Mouse (Mus musculus): ENCODE measurements around the gene Atp5mpl. TPM values are rescaled to one million over a fixed set of nuclear protein-coding genes. Genes with fewer than 3 reads are reported as not detected.

The Atp5mpl gene
- total and polyA plus RNA-seq, 3 experiments = 224 to 1,158 (median 461) TPM

GRCm38 (mm10) chr12:111980887-111981367, 14.2 kb upstream of the Atp5mpl start, which contains the start of gene Rd3l:
Rd3l (minus strand) TSS chr12:111981317.
- H3K9me3 ChIP-seq (replicated peaks; ENCODE audit: insufficient read depth, low read length) = no peaks in the 10 kb centered on the region; the same call in 1 of the 2 replicates
- peaks cover 0 to 4% of the 10 kb centered on the region in 2 experiments; a peak in 1 of 4 replicates for H3K4me1 ChIP-seq (ENCODE audit: control insufficient read depth in 1 of 2, insufficient read depth in 2 of 2, low read length in 2 of 2)
- H3K27me3 ChIP-seq (ENCODE audit: control insufficient read depth in 1 of 2, insufficient read depth in 2 of 2, low read length in 2 of 2) = no peaks in the 10 kb centered on the region
- H3K4me3 ChIP-seq (ENCODE audit: control insufficient read depth in 1 of 2, insufficient read depth in 1 of 2, low read depth in 2 of 2, low read length in 2 of 2) = no peak within 1 kb of the TSS
- no peak within 1 kb of the TSS for H3K9ac ChIP-seq (ENCODE audit: control insufficient read depth, low read depth, low read length, poor library complexity, severe bottlenecking)
- DNase-seq (ENCODE audit: low read depth, low spot score) = no peak
- H3K36me3 ChIP-seq (ENCODE audit: control insufficient read depth in 1 of 2, insufficient read depth in 2 of 2, low read length in 2 of 2) = peaks cover 0 to 4% of the 10 kb centered on the region in 2 experiments; a peak in 1 of 4 replicates
- H3K79me2 ChIP-seq (ENCODE audit: control insufficient read depth, insufficient read depth, low read length, poor library complexity) = peaks cover 36% of the 10 kb centered on the region
- no peak within 1 kb of the TSS for H3K27ac ChIP-seq (ENCODE audit: control insufficient read depth, low read depth, low read length)
- TF ChIP-seq GATA1 (IDR thresholded peaks at IDR 0.05; ENCODE audit: low read depth, low read length) (no peak), ZMIZ1 (IDR thresholded peaks at IDR 0.05; ENCODE audit: low read depth, low read length) (no peak), TBP (IDR thresholded peaks at IDR 0.05; ENCODE audit: low read depth, low read length) (no peak), ZKSCAN1 (IDR thresholded peaks at IDR 0.05; ENCODE audit: low read depth, low read length) (no peak), MYC (IDR thresholded peaks at IDR 0.05; ENCODE audit: low read depth, low read length) (no peak), POLR2A (IDR thresholded peaks at IDR 0.05; ENCODE audit: control insufficient read depth in 1 of 2, insufficient read depth in 1 of 2, low read depth in 1 of 2, low read length in 2 of 2, poor library complexity in 1 of 2) (no peak), CTCF (IDR thresholded peaks at IDR 0.05 in 2 of 3, conservative IDR thresholded peaks at IDR 0.05 in 1 of 3; ENCODE audit: control insufficient read depth in 1 of 3, insufficient read depth in 1 of 3, low read depth in 2 of 3, low read length in 3 of 3, poor library complexity in 1 of 3, severe bottlenecking in 1 of 3) (no peak), CHD1 (IDR thresholded peaks at IDR 0.05; ENCODE audit: low read depth, low read length) (no peak), MAX (IDR thresholded peaks at IDR 0.05; ENCODE audit: low read length) (no peak), USF1 (IDR thresholded peaks at IDR 0.05; ENCODE audit: low read depth, low read length) (no peak), KAT2A (conservative IDR thresholded peaks at IDR 0.05; ENCODE audit: low read depth, low read length) (no peak), E2F4 (IDR thresholded peaks at IDR 0.05; ENCODE audit: borderline replicate concordance, low read depth, low read length) (no peak), SMC3 (IDR thresholded peaks at IDR 0.05; ENCODE audit: low read depth, low read length) (no peak), MXI1 (IDR thresholded peaks at IDR 0.05; ENCODE audit: low read depth, low read length) (no peak)

- TF ChIP-seq BHLHE40 (IDR thresholded peaks at IDR 0.05; ENCODE audit: borderline replicate concordance, low read depth, low read length) (no peak), ZKSCAN1 (IDR thresholded peaks at IDR 0.05; ENCODE audit: low read depth, low read length) (no peak), RCOR1 (IDR thresholded peaks at IDR 0.05; ENCODE audit: low read depth, low read length) (no peak), CTCF (IDR thresholded peaks at IDR 0.05 in 2 of 3, conservative IDR thresholded peaks at IDR 0.05 in 1 of 3; ENCODE audit: control insufficient read depth in 1 of 3, insufficient read depth in 1 of 3, low read depth in 2 of 3, low read length in 3 of 3, poor library complexity in 1 of 3, severe bottlenecking in 1 of 3) (no peak), GATA1 (IDR thresholded peaks at IDR 0.05; ENCODE audit: low read depth, low read length) (no peak), TBP (IDR thresholded peaks at IDR 0.05; ENCODE audit: low read depth, low read length) (no peak), KAT2A (conservative IDR thresholded peaks at IDR 0.05; ENCODE audit: low read depth, low read length) (no peak), MAFK (IDR thresholded peaks at IDR 0.05; ENCODE audit: borderline replicate concordance, low read depth, low read length) (no peak), MYB (IDR thresholded peaks at IDR 0.05; ENCODE audit: low read depth, low read length) (no peak), MEF2A (IDR thresholded peaks at IDR 0.05; ENCODE audit: extremely low read depth, insufficient replicate concordance, low read depth, low read length, poor library complexity, severe bottlenecking) (no peak), GABPA (IDR thresholded peaks at IDR 0.05; ENCODE audit: low read depth, low read length) (no peak), ELF1 (IDR thresholded peaks at IDR 0.05; ENCODE audit: low read depth, low read length) (no peak), TCF12 (IDR thresholded peaks at IDR 0.05; ENCODE audit: low read depth, low read length) (no peak), ZMIZ1 (IDR thresholded peaks at IDR 0.05; ENCODE audit: low read depth, low read length) (no peak), MYC (IDR thresholded peaks at IDR 0.05; ENCODE audit: low read depth, low read length) (no peak), POLR2AphosphoS2 (IDR thresholded peaks at IDR 0.05; ENCODE audit: low read length) (no peak)
- Histone ChIP-seq H3K79me2 (ENCODE audit: control insufficient read depth, insufficient read depth, low read length, poor library complexity) (peaks cover 50% of the 10 kb centered on the region), H3K27me3 (ENCODE audit: control insufficient read depth in 1 of 2, insufficient read depth in 2 of 2, low read length in 2 of 2) (no peaks in the 10 kb centered on the region), H3K27ac (ENCODE audit: control insufficient read depth, low read depth, low read length) (no peak overlapping the region), H3K4me1 (ENCODE audit: control insufficient read depth in 1 of 2, insufficient read depth in 2 of 2, low read length in 2 of 2) (peaks cover 0 to 4% of the 10 kb centered on the region in 2 experiments; a peak in 1 of 4 replicates), H3K4me3 (ENCODE audit: control insufficient read depth in 1 of 2, insufficient read depth in 1 of 2, low read depth in 2 of 2, low read length in 2 of 2) (no peak overlapping the region), H3K36me3 (ENCODE audit: control insufficient read depth in 1 of 2, insufficient read depth in 2 of 2, low read length in 2 of 2) (peaks cover 0 to 7% of the 10 kb centered on the region in 2 experiments; a peak in 1 of 4 replicates), H3K9ac (ENCODE audit: control insufficient read depth, low read depth, low read length, poor library complexity, severe bottlenecking) (no peak overlapping the region), H3K9me3 (replicated peaks; ENCODE audit: insufficient read depth, low read length) (no peaks in the 10 kb centered on the region)
- DNase-seq (ENCODE audit: low read depth, low spot score) = peak; percentile 11
Measured at GRCm38 (mm10) chr12:111978274-111978673, 11.5 kb upstream of the Atp5mpl start.

Data from MEL (cell line).